Mouse (Mus musculus) ovary, adult 18-20 months (tissue): Measurements from ENCODE around the gene Tjp2.
"Not testable (repeated sequence)": the region's sequence is repeated elsewhere in the genome, so short reads cannot be mapped to it uniquely, and the experiment has no call there.

Source experiments
- DNase-seq: peaks from one replicate; pipeline ENCODE4 v3.0.0; 2022; ENCODE audit warnings: low spot score, mixed read lengths

Gene Tjp2

GRCm38 (mm10) chr19:24123534-24124290 is 101.1 kb downstream of the Tjp2 start:
- no peak for DNase-seq

DNA sequence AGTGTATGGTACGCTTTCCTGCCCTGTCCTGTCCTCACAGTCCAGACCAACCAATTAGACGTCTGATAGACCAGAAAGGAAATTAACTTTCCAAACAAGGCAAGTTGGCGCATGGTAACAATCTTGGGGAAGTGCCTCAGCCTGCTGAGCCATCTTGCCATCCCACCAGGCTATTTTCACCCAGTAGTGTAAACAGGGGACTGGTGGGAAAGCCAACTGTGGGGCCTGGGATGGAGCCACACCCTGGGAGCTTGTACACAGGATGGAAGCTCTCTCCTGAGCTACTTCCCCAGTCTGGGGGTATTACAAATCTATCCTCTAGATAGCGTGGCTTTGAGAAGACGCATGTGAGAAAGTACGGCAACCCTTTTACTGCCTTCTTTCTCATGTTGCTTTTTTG is 101.7 kb downstream of the Tjp2 start:
- DNase-seq = no peak

DNA sequence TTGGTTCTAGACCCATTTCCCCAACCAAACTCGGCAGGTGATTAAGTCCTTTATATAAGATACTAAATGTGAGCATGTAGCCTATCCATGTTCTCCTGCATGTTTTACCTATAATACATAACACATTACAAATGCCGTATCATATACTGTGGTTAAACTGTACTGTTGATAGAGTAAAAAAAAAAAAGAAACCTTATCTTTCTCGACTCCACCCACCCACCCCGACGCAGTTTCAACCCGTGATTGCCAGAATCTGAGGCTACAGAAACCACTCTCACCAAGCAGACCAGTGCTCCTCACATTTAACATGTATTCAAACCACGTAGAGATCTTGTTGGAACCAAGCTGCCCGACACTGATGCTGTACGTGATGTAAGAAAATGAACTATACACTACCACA is 102.2 kb downstream of the Tjp2 start:
- DNase-seq = no peak

GRCm38 (mm10) chr19:24120811-24121210 is 104.0 kb downstream of the Tjp2 start:
- no peak for DNase-seq

GRCm38 (mm10) chr19:24118775-24119174 is 106.1 kb downstream of the Tjp2 start:
- peak; percentile 42 for DNase-seq

- no peak for DNase-seq
Measured at GRCm38 (mm10) chr19:24111581-24111980, 113.2 kb downstream of the Tjp2 start.

DNA sequence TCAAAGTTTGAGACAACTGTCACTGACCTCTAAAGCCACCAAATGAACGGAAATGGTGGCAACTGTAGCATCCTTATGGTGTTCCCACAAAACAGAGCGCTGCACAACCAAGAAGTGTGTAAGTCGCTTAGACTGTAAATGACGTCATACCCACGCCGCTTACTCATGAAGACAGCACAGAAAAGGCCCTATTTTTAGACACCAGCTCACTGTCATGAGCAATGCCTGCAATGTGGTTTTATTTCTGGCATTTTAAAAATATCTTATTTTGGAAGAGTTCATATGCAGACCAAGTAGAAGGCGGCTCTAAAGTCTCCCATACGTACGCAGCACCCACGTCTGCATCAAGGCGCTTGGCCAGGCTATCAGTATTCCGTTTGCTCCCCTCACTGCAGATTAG is 117.1 kb downstream of the Tjp2 start:
- DNase-seq = no peak

- DNase-seq = no peak
Measured at GRCm38 (mm10) chr19:24103802-24104201, 121.0 kb downstream of the Tjp2 start.

DNA sequence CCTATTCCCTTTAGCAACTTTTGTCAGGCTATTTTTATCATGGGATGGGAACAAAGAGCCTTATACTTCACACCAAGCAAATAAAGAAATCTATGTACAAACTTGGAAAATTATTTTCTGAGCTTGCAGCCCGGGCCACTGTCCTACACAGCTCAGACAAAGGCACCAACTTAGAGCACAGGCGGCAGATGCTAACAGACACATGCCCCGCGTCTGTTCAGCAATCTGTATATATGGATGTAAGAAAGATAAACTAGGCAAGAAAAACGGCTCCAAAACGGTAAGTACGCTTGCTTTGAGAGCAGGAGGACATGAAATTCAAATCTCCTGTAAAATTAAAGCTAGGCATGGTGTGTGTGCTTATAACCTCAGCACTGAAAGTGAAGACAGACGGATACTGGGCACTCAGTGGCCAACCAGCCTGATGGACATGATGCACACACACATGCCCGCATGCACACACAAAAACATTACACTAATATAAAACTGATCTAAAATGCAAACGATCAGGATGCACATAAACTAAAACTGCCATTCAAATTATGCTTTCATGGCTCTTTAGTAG is 122.2 kb downstream of the Tjp2 start:
- DNase-seq = no peak

- no peak for DNase-seq
Measured at GRCm38 (mm10) chr19:24101183-24101582, 123.6 kb downstream of the Tjp2 start.

DNA sequence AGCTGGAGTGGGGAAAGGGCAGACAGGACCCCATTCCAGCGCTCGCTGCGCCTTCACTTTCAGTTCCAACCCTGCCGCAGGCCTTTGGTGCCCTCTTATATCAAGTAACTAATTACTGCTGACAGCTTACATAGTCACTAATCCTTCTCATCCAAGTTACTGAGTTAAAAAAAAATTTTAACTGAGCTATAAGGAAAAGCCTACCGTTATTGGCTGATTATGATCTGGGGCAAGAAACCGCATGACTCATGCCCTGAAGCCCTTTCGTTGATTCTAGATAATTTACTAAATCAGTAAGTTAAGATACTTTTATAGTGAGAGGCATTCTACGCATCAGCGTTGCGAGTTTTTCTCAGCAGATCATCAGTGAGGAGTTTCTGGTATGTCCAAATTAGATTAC is 126.1 kb downstream of the Tjp2 start:
- no peak for DNase-seq

- no peak for DNase-seq
Measured at GRCm38 (mm10) chr19:24097666-24098455, 127.0 kb downstream of the Tjp2 start.

GRCm38 (mm10) chr19:24092060-24092459 is 132.8 kb downstream of the Tjp2 start:
- not testable (repeated sequence) for DNase-seq

- no peak for DNase-seq
Measured at GRCm38 (mm10) chr19:24090366-24090765, 134.5 kb downstream of the Tjp2 start.

- DNase-seq = no peak
Measured at GRCm38 (mm10) chr19:24085306-24085705, 139.5 kb downstream of the Tjp2 start.

GRCm38 (mm10) chr19:24080417-24081080 is 144.3 kb downstream of the Tjp2 start:
- DNase-seq = no peak

DNA sequence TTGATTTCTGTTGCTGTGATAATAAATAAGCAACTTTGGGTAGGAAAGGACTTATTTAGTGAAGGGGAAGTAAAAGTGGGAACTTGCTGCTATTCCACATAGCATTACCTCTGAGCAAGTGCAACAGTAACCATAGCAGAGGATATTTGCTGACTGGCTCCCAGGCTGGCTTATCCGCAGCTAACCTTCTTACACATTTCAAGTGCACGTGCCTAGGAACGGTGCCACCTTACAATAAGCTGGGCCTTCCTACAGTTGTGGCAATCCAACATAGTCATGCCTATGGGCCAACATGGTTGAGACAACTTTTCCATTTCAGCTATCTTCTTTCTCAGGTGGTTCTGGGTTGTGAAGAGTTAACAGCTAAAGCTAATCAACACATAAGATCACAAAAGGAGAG is 147.2 kb downstream of the Tjp2 start:
- no peak for DNase-seq

DNA sequence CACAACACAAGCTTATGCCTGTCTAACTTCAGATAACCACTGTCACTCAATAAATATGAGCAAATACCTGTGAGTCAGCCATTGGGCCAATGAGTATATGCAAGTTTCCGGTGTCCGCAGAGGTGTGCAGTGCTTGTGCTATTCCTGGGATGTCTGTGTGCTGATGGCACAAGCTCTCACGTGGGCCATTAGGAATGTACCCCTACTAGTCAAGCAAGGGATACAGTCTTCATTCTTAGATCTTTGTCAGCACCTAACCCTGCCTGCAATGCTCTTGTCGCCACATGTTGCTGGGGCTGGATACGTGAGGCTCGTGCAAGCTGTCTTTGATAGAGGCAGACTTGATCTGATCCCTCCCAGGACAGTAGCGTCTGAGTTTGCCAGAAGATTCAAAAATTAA is 148.3 kb downstream of the Tjp2 start:
- DNase-seq = no peak

GRCm38 (mm10) chr19:24075927-24076326 is 148.9 kb downstream of the Tjp2 start:
- DNase-seq = no peak

- no peak for DNase-seq
Measured at GRCm38 (mm10) chr19:24073155-24073554, 151.7 kb downstream of the Tjp2 start.

GRCm38 (mm10) chr19:24064348-24064895 is 160.4 kb downstream of the Tjp2 start:
- no peak for DNase-seq

- no peak for DNase-seq
Measured at GRCm38 (mm10) chr19:24063585-24063984, 161.2 kb downstream of the Tjp2 start.
